Mouse (Mus musculus) stomach, postnatal 0 days (tissue): ENCODE data around the gene Nhlrc2. TPM values are rescaled to one million over a fixed set of nuclear protein-coding genes. Genes with fewer than 3 reads are reported as not detected.

Experiments
- ATAC-seq: fragments of 200-750 bp; cut with Nextera tagmentation; 2 replicates; pipeline ENCODE4 v1.8.0; 2017; ENCODE audit not compliant: low FRiP score, low TSS enrichment
- DNase-seq: peaks from one replicate; pipeline ENCODE4 v3.0.0-alpha.2; 2016; ENCODE audit warnings: low spot score
- H3K27ac ChIP-seq: fragments of 300-500 bp; sonication (generic); replicated peaks from 2 replicates; pipeline ENCODE4 v1.5.1; 2014; ENCODE audit warnings: mild to moderate bottlenecking, control low read depth
- H3K27me3 ChIP-seq: fragments of 300-500 bp; sonication (generic); 2 replicates; pipeline ENCODE4 v1.6.1; 2014; ENCODE audit warnings: low read length; ENCODE audit not compliant: control insufficient read depth, insufficient read depth
- H3K36me3 ChIP-seq: fragments of 300-500 bp; sonication (generic); 2 replicates; pipeline ENCODE4 v1.6.1; 2014; ENCODE audit warnings: low read length, mixed read lengths; ENCODE audit not compliant: control insufficient read depth, insufficient read depth
- H3K4me1 ChIP-seq: fragments of 300-500 bp; sonication (generic); replicated peaks from 2 replicates; pipeline ENCODE4 v1.6.1; 2014; ENCODE audit warnings: antibody characterized with exemption; ENCODE audit not compliant: control insufficient read depth, insufficient read depth
- H3K4me2 ChIP-seq: fragments of 300-500 bp; sonication (generic); replicated peaks from 2 replicates; pipeline ENCODE4 v1.6.1; 2014; ENCODE audit warnings: low read depth, mild to moderate bottlenecking, control low read depth, moderate library complexity
- H3K4me3 ChIP-seq: fragments of 300-500 bp; sonication (generic); 2 replicates; pipeline ENCODE4 v1.5.1; 2014; ENCODE audit warnings: low read depth, low read length, control low read depth
- H3K9ac ChIP-seq: fragments of 300-500 bp; sonication (generic); 2 replicates; pipeline ENCODE4 v1.6.1; 2014; ENCODE audit warnings: mild to moderate bottlenecking, low read length, control low read depth, mixed read lengths
- H3K9me3 ChIP-seq: fragments of 300-500 bp; sonication (generic); 2 replicates; pipeline ENCODE4 v1.6.1; 2016; ENCODE audit warnings: low read length; ENCODE audit not compliant: control insufficient read depth
- CTCF ChIP-seq: IDR thresholded peaks from 2 replicates; pipeline ENCODE4 v1.5.1; 2016; ENCODE audit warnings: antibody characterized with exemption, low read depth, mild to moderate bottlenecking, moderate library complexity
- EP300 ChIP-seq: optimal IDR thresholded peaks from 2 replicates; pipeline ENCODE3; 2016; ENCODE audit warnings: antibody characterized with exemption
- WGBS: fragments of 180-500 bp; shearing (Covaris S2); extraction: QIAGEN DNeasy Blood & Tissue Kit; methylation state at CpG from one replicate; pipeline ENCODE4 v1.1.7; 2014; 5-methylcytosine and 5-hydroxymethylcytosine counted together
- polyA plus RNA-seq: library from polyadenylated mRNA; unstranded; fragments of >200 nt; fragmentation: Nextera tagmentation; extraction: Ambion mirVana; gene quantifications from 2 replicates; pipeline ENCODE4 v1.2.1, GENCODE M21; 2015

The Nhlrc2 gene
- polyA plus RNA-seq, 1 experiment from 2014 or later: 8.2 TPM

- no peaks in the 10 kb centered on the region for H3K4me1 ChIP-seq
- no peak overlapping the region for H3K27ac ChIP-seq
- no peak for DNase-seq
- ATAC-seq: no peak
- H3K9me3 ChIP-seq: no peaks in the 10 kb centered on the region
- no peak overlapping the region for H3K4me2 ChIP-seq
- no peak overlapping the region for H3K4me3 ChIP-seq
- H3K27me3 ChIP-seq: no peaks in the 10 kb centered on the region
- no peaks in the 10 kb centered on the region for H3K36me3 ChIP-seq
- 72% methylated on average over 9 of the region's 9 CpGs for WGBS
- no peak overlapping the region for H3K9ac ChIP-seq
- TF ChIP-seq EP300 (no peak), CTCF (no peak)
These were observed 14.5 kb downstream of the Nhlrc2 start for GRCm38 (mm10) chr19:56562433-56563138.

DNA sequence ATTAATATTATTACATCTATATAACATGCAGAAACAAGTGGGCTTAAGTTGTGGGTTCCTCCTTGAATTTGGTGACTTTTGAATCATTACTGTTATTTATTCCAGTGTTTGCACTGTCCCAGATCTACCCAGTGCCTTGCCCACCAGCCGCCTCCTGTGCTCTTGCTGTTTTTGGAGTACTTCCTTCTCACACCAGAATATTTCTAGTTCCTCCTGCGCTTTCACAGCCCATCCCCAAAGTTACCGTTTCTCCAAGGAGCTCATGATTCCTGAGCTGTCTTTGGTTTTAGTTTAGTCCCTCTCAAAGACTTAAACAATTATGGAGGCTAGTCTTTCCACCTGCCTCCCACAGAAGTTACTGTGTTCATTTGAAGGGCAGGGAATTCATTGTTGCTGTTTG, 15.4 kb downstream of the Nhlrc2 start:
- no peak for TF ChIP-seq CTCF
- no peak for TF ChIP-seq EP300
- Histone ChIP-seq H3K27me3 (no peaks in the 10 kb centered on the region), H3K4me3 (no peak overlapping the region), H3K36me3 (no peaks in the 10 kb centered on the region), H3K4me2 (no peak overlapping the region), H3K9ac (no peak overlapping the region), H3K27ac (no peak overlapping the region), H3K4me1 (no peaks in the 10 kb centered on the region), H3K9me3 (no peaks in the 10 kb centered on the region)
- ATAC-seq (no peak), DNase-seq (no peak)
- 82% methylated on average over 3 of the region's 3 CpGs for WGBS

- no peaks in the 10 kb centered on the region for H3K36me3 ChIP-seq
- peak; percentile 69 for TF ChIP-seq CTCF
- no peak for TF ChIP-seq EP300
- H3K9me3 ChIP-seq: no peaks in the 10 kb centered on the region
- no peak for ATAC-seq
- H3K9ac ChIP-seq: no peak overlapping the region
- H3K4me1 ChIP-seq: no peaks in the 10 kb centered on the region
- 53% methylated on average over 6 of the region's 6 CpGs for WGBS
- no peak overlapping the region for H3K4me3 ChIP-seq
- no peaks in the 10 kb centered on the region for H3K27me3 ChIP-seq
- no peak overlapping the region for H3K27ac ChIP-seq
- DNase-seq: no peak
- H3K4me2 ChIP-seq: no peak overlapping the region
These were observed 17.3 kb downstream of the Nhlrc2 start for GRCm38 (mm10) chr19:56565358-56565757.

GRCm38 (mm10) chr19:56566041-56566440, 18.0 kb downstream of the Nhlrc2 start:
- H3K36me3 ChIP-seq: no peaks in the 10 kb centered on the region
- H3K4me1 ChIP-seq: no peaks in the 10 kb centered on the region
- H3K9me3 ChIP-seq: no peaks in the 10 kb centered on the region
- H3K27ac ChIP-seq: no peak overlapping the region
- H3K27me3 ChIP-seq: no peaks in the 10 kb centered on the region
- no peak for ATAC-seq
- DNase-seq: no peak
- no peak overlapping the region for H3K4me3 ChIP-seq
- H3K4me2 ChIP-seq: no peak overlapping the region
- WGBS: 66% methylated on average over 4 of the region's 4 CpGs
- no peak overlapping the region for H3K9ac ChIP-seq
- TF ChIP-seq CTCF (peak; percentile 90), EP300 (no peak)

DNA sequence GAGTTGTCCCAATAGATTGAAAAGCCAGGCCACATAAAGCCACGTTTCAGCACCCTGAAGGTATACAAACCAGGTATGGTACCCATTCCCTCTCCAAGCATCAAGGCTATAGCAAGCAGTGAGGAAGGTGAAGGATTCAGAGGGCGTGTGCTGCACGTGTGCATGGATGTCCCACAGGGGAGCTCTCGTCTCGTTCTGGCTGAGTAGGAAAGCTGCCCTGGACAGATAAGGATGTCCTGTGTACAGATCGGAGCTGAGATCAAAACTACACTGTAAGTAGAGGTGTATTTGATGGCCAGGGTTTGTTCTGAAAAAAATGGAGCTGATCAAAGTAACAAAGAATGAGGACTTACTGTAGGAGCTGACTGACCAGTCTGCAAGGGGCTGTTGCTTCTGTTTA, 18.9 kb downstream of the Nhlrc2 start:
- 81% methylated on average over 6 of the region's 6 CpGs for WGBS
- Histone ChIP-seq H3K36me3 (no peaks in the 10 kb centered on the region), H3K4me2 (no peak overlapping the region), H3K9ac (no peak overlapping the region), H3K9me3 (no peaks in the 10 kb centered on the region), H3K27ac (no peak overlapping the region), H3K4me1 (no peaks in the 10 kb centered on the region), H3K4me3 (no peak overlapping the region), H3K27me3 (no peaks in the 10 kb centered on the region)
- TF ChIP-seq CTCF: no peak
- TF ChIP-seq EP300: no peak
- ATAC-seq: no peak
- no peak for DNase-seq

DNA sequence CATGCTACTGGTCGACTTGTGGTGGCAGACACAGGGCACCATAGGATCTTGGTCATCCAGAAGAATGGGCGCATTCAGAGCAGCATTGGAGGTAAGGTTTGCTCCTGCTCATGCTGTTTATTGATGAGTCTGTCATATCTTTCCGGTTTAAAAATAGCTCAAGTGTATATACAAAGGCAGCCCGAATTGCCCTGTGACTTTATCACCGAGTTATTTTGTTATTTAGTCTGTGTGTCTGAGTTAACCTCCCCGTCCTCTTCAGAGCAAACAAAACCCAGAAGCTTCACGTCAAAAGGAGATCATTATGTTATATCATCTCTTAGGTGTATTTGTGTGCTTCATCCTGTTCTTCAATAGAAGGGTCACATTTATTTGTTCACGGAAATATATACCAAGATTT, 22.7 kb downstream of the Nhlrc2 start:
- no peak overlapping the region for H3K4me3 ChIP-seq
- H3K4me2 ChIP-seq: no peak overlapping the region
- ATAC-seq (no peak), DNase-seq (no peak)
- 0 out of 2 replicates have a peak, but pooled peaks cover under 1% of the 10 kb centered on the region for H3K36me3 ChIP-seq
- H3K27ac ChIP-seq: no peak overlapping the region
- no peak for TF ChIP-seq EP300
- no peaks in the 10 kb centered on the region for H3K9me3 ChIP-seq
- H3K27me3 ChIP-seq: no peaks in the 10 kb centered on the region
- WGBS: 59% methylated on average over 8 of the region's 8 CpGs
- H3K4me1 ChIP-seq: no peaks in the 10 kb centered on the region
- H3K9ac ChIP-seq: no peak overlapping the region
